Mouse (Mus musculus) liver, embryonic 16.5 days (tissue): ENCODE results near the gene Ints7. TPM values are rescaled to one million over a fixed set of nuclear protein-coding genes. Genes with fewer than 3 reads are reported as not detected.
A peak's percentile ranks its signal among the peaks of the same experiment; 100 is the strongest.

Experiments
- ATAC-seq: fragments of 200-750 bp; cut with Nextera tagmentation; 2 replicates; pipeline ENCODE4 v1.8.0; 2017; ENCODE audit warnings: low read depth, mild to moderate bottlenecking, moderate number of reproducible peaks, moderate library complexity
- H3K27ac ChIP-seq: fragments of 300-500 bp; sonication (generic); 2 replicates; pipeline ENCODE4 v1.5.1; 2014; ENCODE audit warnings: mild to moderate bottlenecking, low read length
- H3K27me3 ChIP-seq: fragments of 300-500 bp; sonication (generic); 2 replicates; pipeline ENCODE4 v1.6.1; 2014; ENCODE audit warnings: low read depth, low read length, mixed read lengths; ENCODE audit not compliant: control insufficient read depth, insufficient read depth
- H3K36me3 ChIP-seq: fragments of 300-500 bp; sonication (generic); 2 replicates; pipeline ENCODE4 v1.6.1; 2014; ENCODE audit warnings: mild to moderate bottlenecking; ENCODE audit not compliant: control insufficient read depth, insufficient read depth
- H3K4me1 ChIP-seq: fragments of 300-500 bp; sonication (generic); 2 replicates; pipeline ENCODE4 v1.6.1; 2014; ENCODE audit warnings: low read depth, low read length, mixed read lengths; ENCODE audit not compliant: control insufficient read depth
- H3K4me2 ChIP-seq: fragments of 300-500 bp; sonication (generic); 2 replicates; pipeline ENCODE4 v1.6.1; 2014; ENCODE audit warnings: low read depth, low read length, mixed read lengths
- H3K4me3 ChIP-seq: fragments of 300-500 bp; sonication (generic); 2 replicates; pipeline ENCODE4 v1.5.1; 2014; ENCODE audit warnings: low read depth, mild to moderate bottlenecking, low read length
- H3K9ac ChIP-seq: fragments of 300-500 bp; sonication (generic); 2 replicates; pipeline ENCODE4 v1.6.1; 2014; ENCODE audit warnings: low read depth, low read length
- H3K9me3 ChIP-seq: fragments of 300-500 bp; sonication (generic); replicated peaks from 2 replicates; pipeline ENCODE4 v1.6.1; 2016; ENCODE audit warnings: low read length; ENCODE audit not compliant: control insufficient read depth
- WGBS: fragments of 180-500 bp; shearing (Covaris S2); extraction: QIAGEN DNeasy Blood & Tissue Kit; methylation state at CpG from one replicate; pipeline ENCODE4 v1.1.7; 2014; ENCODE audit not compliant: insufficient replicate concordance; 5-methylcytosine and 5-hydroxymethylcytosine counted together
- polyA plus RNA-seq: library from polyadenylated mRNA; unstranded; fragments of >200 nt; fragmentation: Nextera tagmentation; extraction: Ambion mirVana; gene quantifications from 2 replicates; pipeline ENCODE4 v1.2.1, GENCODE M21; 2015

Ints7 gene
- polyA plus RNA-seq, 1 experiment from 2014 or later = 17.3 TPM

DNA sequence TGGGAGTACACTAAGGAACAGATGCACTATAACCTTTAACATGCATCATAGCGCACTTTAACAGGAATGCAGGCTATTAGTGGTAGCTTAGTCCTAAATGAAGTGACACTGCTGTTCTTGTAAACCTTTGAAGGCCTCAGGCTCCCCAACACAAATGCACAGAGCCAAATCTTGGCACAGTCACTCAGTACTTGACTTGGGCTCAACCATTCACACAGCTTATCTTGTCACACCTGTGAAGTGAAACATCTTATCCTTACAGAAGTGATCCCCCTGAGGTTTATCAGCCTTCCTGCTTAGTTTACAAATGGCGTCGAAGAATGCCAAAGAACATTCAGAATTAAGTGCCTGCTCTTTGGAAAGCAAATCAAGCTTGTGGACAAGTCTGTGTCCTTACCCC lies 31.7 kb upstream of the Ints7 start:
- WGBS = 53% methylated on average over 3 of the region's 3 CpGs
- Histone ChIP-seq H3K27ac (no peak overlapping the region), H3K4me1 (no peaks in the 10 kb centered on the region), H3K9ac (no peak overlapping the region), H3K27me3 (no peaks in the 10 kb centered on the region), H3K36me3 (peaks cover 54% of the 10 kb centered on the region), H3K4me3 (no peak overlapping the region), H3K4me2 (no peak overlapping the region), H3K9me3 (no peaks in the 10 kb centered on the region)
- ATAC-seq = no peak

DNA sequence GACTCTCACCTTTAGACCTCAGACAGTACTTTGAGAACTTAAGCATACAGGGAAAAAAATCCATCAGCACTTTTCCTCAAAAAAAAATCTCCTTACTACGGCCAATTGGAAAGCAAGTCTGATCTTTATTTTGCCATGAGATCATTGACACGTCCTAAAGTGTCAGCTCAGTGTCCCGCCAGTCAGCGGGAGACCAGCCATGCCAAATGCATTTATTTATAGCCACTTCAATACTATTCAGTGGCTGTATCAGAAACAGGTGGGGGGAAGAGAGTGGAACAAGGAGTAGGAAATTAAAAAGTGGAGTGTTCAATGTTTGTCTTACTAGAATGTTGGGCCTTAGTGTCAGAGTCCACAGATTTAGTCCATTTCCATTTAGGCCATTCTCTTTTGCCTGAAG lies 24.6 kb upstream of the Ints7 start:
- no peak overlapping the region for H3K4me3 ChIP-seq
- WGBS = 82% methylated on average over 4 of the region's 4 CpGs
- no peak overlapping the region for H3K4me2 ChIP-seq
- no peak overlapping the region for H3K27ac ChIP-seq
- ATAC-seq = no peak
- no peak overlapping the region for H3K9ac ChIP-seq
- H3K36me3 ChIP-seq = peaks cover 44% of the 10 kb centered on the region
- H3K27me3 ChIP-seq = no peaks in the 10 kb centered on the region
- H3K4me1 ChIP-seq = no peaks in the 10 kb centered on the region
- H3K9me3 ChIP-seq = no peaks in the 10 kb centered on the region

DNA sequence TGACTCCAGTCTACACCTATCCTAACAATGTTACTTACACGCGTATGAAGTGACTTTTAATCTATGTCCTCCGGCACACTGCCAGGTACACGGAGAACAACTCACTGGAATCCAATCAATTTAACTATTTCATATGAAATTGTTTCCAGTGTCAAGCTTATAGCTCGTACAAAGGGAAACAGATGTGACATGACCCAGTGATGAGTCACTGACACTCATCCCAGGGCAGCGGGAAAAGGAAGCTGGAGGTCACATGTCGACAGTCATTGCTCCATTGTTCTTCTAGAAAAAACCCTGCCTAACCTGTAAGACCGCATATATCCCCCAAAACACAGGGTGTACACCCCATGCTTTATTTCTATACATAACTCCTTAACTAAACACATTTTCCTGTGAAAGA lies 18.3 kb upstream of the Ints7 start:
- 76% methylated on average over 8 of the region's 8 CpGs for WGBS
- ATAC-seq = peak; percentile 21; the same call in 1 of the 2 replicates
- Histone ChIP-seq H3K27ac (no peak overlapping the region), H3K9ac (no peak overlapping the region), H3K9me3 (no peaks in the 10 kb centered on the region), H3K36me3 (peaks cover 49% of the 10 kb centered on the region), H3K4me1 (no peaks in the 10 kb centered on the region), H3K4me2 (no peak overlapping the region), H3K4me3 (no peak overlapping the region), H3K27me3 (no peaks in the 10 kb centered on the region)

DNA sequence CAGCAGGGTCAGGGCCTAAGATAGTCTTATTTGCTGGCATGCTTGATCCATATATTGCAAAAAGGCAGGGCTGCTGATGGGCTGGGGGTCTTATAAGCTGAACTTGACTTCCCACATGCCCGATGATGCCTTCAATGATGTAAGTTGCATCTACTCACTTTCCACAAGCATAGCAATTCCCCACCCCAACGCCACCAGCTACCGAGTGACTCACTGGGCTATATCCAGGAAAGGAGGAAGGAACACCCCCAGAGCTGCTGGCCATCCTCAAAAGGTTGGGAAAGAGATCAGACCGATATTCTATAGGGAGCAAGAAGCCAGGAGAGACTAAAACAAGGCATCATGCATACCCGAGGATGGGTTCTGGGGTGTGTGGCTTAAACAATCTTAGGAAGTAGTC lies 15.7 kb upstream of the Ints7 start:
- Histone ChIP-seq H3K4me2 (no peak overlapping the region), H3K4me3 (no peak overlapping the region), H3K9ac (no peak overlapping the region), H3K27ac (no peak overlapping the region), H3K36me3 (peaks cover 47% of the 10 kb centered on the region), H3K9me3 (no peaks in the 10 kb centered on the region), H3K4me1 (no peaks in the 10 kb centered on the region), H3K27me3 (no peaks in the 10 kb centered on the region)
- ATAC-seq = 0 out of 2 replicates have a peak, but pooled peaks have one; percentile 21
- 75% methylated on average over 5 of the region's 5 CpGs for WGBS

DNA sequence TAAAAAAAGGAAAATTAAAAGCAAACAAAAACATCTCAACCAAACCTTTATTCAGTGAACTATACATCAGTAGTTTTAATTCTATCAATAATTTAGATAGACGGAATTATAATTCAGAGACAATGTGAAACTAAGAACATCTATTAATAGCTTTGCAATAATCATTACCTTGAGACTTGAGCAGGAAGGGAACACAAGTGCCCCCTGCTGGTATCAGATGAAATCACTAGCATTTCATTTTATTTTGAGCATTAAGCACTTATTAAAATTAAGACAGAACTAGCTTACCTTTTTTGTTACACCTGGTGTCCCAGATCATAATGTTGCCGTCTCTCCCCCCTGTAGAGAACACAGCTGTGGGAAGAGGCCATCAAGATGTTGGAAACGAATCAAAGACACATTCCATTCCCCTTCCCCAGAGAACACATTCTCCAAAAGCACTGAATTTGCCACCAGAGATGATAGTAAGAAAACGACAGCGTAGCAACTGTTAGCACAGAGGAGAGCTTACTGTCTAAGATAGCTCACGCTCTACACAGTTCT lies 12.5 kb upstream of the Ints7 start:
- H3K4me3 ChIP-seq = no peak overlapping the region
- no peak for ATAC-seq
- H3K36me3 ChIP-seq = peaks cover 42% of the 10 kb centered on the region
- H3K4me1 ChIP-seq = no peaks in the 10 kb centered on the region
- no peak overlapping the region for H3K27ac ChIP-seq
- 66% methylated on average over 6 of the region's 6 CpGs for WGBS
- no peak overlapping the region for H3K9ac ChIP-seq
- H3K9me3 ChIP-seq = no peaks in the 10 kb centered on the region
- H3K4me2 ChIP-seq = no peak overlapping the region
- H3K27me3 ChIP-seq = no peaks in the 10 kb centered on the region

DNA sequence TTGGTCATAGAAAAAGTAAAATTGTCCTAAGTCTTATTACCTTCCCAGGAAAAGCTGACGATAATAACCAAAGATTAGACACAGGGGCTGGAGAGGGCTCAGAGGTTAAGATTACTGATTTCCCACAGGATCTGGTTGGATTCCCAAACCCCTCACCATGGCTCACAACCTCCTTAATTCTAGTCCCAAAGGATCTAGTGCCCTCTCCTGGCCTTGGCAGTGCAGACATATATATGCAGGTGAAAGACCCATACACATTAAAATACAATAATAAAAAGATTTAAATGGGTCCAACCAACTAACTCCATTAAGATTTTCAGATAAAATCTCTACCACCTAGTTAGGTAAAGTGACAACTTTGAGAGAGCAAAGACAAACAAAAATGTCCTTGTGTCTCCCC lies 7.6 kb upstream of the Ints7 start:
- WGBS = 77% methylated on average over 1 of the region's 1 CpGs
- Histone ChIP-seq H3K4me3 (no peak overlapping the region), H3K9me3 (no peaks in the 10 kb centered on the region), H3K9ac (no peak overlapping the region), H3K27me3 (no peaks in the 10 kb centered on the region), H3K4me1 (peaks cover 4% of the 10 kb centered on the region), H3K4me2 (no peak overlapping the region), H3K36me3 (peaks cover 23% of the 10 kb centered on the region; the same call in 1 of the 2 replicates), H3K27ac (no peak overlapping the region)
- no peak for ATAC-seq

DNA sequence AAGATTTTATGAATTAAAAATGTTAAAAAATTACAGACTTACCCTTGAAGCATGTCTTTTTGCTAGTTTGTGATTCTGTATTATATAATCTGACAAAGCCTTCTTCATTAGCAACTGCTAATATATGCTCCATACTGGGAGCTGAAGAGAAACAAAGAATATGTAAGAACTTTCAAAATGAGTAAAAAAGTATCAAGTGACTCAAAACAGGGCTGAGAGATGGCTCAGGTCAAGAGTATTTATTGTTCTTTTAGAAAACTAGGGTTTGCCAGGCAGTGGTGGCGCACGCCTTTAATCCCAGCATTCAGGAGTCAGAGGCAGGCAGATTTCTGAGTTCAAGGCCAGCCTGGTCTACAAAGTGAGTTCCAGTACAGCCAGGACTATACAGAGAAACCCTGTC lies 5.8 kb upstream of the Ints7 start:
- ATAC-seq = no peak
- H3K36me3 ChIP-seq = peaks cover 21% of the 10 kb centered on the region; the same call in 1 of the 2 replicates

DNA sequence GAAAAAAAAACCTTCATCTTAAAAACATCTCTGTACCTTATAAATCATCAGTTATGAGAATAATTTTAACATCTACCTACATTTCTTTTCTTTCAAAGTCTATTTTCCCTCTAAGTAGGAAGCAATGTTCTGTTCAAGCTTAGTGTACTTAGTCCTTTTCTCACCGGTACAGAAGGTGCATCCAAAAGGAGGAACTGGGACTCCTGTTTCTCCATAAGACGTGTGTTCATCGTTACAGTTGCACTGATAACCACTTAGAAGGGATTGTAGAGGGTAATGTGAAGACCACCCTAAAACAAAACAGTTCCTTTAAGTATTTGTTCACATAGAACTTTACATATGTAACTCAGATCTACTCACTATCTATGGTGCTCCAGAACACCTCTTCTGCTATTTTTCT lies 5.0 kb upstream of the Ints7 start:
- peaks cover 18% of the 10 kb centered on the region; the same call in 1 of the 2 replicates for H3K36me3 ChIP-seq
- H3K4me2 ChIP-seq = no peak overlapping the region
- no peak overlapping the region for H3K4me3 ChIP-seq
- WGBS = 67% methylated on average over 3 of the region's 3 CpGs
- ATAC-seq = no peak
- H3K9me3 ChIP-seq = no peaks in the 10 kb centered on the region
- no peak overlapping the region for H3K27ac ChIP-seq
- peaks cover 4% of the 10 kb centered on the region for H3K4me1 ChIP-seq
- no peaks in the 10 kb centered on the region for H3K27me3 ChIP-seq
- no peak overlapping the region for H3K9ac ChIP-seq

More for the DNA sequence above, 5.8 kb upstream of the Ints7 start:
- no peaks in the 10 kb centered on the region for H3K27me3 ChIP-seq
- H3K4me3 ChIP-seq = no peak overlapping the region
- H3K9ac ChIP-seq = no peak overlapping the region
- no peak overlapping the region for H3K27ac ChIP-seq
- WGBS = 95% methylated on average over 2 of the region's 2 CpGs
- no peak overlapping the region for H3K4me2 ChIP-seq
- H3K4me1 ChIP-seq = peaks cover 4% of the 10 kb centered on the region
- no peaks in the 10 kb centered on the region for H3K9me3 ChIP-seq

DNA sequence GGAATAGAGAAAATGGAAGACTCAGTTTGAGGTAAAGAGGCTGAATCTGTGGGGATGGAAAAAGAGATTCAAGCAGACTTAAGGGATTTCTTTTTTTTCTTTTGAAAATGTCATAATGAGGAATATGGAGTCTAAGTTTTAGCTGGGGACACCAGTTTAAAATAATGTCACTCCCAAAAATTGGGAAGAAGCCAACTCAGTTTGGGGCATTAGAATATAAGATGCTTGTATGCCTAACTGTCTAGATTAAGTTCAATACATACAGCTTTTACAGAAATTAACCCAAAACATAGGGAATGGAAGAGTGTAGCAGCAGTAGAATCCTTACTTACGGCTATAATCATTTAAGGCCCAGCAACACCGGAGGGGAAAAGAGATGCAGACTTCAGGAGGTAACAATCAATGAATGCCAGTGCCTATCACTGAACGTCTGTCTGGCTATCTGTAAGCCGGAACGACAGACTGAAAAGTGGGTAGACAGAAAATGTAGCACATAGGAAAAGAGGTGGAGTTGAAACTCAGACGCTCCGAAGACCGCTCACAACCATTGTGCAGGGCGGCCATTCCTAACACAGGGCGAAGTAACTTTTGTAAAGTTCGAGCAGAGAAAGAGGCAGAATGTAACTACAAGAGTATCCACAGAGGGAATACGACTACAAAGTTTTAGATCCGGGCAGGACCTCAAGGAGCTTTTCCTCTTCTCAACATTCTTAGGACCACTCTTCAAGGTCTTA lies 1.4 kb upstream of the Ints7 start:
- H3K27ac ChIP-seq = peak overlapping the region; percentile 61
- H3K4me3 ChIP-seq = peak overlapping the region; percentile 77
- H3K27me3 ChIP-seq = no peaks in the 10 kb centered on the region
- no peak for ATAC-seq
- peak overlapping the region; percentile 67 for H3K9ac ChIP-seq
- under 1% methylated on average over 13 of the region's 13 CpGs for WGBS
- no peaks in the 10 kb centered on the region for H3K9me3 ChIP-seq
- peaks cover 21% of the 10 kb centered on the region for H3K4me1 ChIP-seq
- peak overlapping the region; percentile 81 for H3K4me2 ChIP-seq
- peaks cover 3% of the 10 kb centered on the region; the same call in 1 of the 2 replicates for H3K36me3 ChIP-seq
